Mouse (Mus musculus) testis, postnatal 14 days (tissue): ENCODE data around the gene Tmem158.

Experiments
- DNase-seq: peaks from one replicate; pipeline ENCODE4 v3.0.0; 2021; ENCODE audit warnings: low spot score

The Tmem158 gene

DNA sequence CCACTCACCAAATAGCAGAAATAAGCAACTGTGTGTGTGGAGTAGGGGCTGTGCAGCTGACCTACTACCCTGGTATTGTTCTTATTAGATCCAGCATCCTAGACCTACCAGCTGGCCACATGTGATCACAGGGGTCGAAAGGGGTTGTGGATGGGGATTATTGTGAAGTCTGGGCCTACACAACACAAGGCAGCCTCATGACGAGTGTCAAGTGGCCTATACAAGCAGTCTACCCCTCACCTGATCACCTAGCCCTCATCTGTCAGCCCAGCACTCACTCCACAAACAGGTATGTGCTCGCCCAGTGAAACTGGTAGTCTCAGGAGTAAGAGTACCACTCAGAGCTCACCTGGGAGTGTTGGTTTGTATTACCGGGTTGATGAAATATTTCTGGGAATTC, 15.4 kb downstream of the Tmem158 start:
- no peak for DNase-seq

DNA sequence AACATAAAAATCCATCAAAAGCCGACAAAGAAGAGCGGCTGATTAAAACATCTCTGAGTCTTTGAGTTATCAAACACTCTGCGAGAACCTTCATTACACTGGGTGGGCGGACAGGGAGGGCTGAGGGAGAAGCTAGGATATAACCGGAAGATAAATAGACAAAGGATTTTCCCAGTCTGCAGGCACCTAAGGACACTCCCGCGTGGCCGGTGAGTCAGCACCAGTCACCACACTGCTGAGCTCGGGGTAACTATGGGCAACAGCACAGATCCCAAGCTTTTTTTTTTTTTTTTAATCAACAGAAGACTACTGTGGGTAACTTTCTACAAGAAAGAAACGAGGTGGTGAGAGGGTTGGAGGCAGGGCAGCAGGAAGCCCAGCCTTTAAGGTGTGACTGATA, 16.6 kb downstream of the Tmem158 start:
- no peak for DNase-seq

DNA sequence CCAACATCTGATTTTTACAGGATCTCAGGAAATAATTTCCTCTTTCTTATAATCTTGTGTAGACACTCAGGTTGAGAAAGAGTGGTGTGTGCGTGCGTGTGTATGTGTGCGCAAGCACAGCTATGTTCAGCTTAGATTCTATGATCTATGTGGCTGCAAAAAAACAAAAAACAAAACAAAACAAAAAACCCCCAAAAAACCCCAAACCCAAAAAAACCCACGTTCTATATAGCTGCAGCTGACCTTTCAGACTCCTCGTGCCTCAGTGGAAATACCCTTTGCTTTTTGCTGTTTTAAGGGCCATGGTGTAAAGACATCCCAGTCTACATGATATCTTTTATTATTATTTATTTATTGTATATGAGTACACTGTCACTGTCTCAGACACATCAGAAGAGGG, 19.4 kb downstream of the Tmem158 start:
- no peak for DNase-seq

DNA sequence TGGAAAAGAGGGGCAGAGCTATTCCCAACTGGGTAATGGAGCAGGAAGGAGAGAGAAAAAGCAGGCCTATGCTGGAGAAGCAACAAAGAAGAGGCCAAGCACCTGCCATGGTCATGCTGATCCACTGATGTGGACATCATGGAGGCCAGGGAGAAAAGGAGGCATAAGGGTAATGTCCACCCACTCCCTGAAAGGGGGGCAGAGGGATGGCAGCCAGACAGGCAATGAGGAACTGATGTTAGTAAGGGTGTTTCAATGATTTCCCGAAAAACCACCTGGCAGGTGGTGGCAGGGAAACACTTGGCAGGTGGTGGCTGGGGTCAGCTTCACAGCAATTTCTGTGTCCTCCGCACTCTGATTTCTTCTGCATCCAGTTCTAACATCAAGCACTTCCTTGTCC, 19.8 kb downstream of the Tmem158 start:
- DNase-seq, result no peak

DNA sequence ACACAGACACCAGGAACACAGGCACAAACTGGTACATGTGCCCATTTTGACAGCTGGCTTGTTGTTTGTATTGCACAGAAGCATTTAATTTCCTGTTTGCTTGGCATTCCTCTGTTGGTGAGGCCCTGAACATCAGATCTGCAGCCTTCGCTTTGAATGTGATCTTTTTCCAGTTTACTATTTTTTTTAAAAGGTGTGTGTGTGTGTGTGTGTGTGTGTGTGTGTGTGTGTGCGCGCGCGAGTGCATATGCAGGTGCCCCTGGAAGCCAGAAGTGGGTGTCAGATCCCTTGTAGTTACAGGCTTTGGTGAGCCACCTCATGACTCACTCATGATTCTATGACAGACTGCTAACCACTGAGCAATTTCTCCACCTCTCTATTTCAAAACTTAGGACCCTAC, 20.3 kb downstream of the Tmem158 start:
- DNase-seq, result no peak

DNA sequence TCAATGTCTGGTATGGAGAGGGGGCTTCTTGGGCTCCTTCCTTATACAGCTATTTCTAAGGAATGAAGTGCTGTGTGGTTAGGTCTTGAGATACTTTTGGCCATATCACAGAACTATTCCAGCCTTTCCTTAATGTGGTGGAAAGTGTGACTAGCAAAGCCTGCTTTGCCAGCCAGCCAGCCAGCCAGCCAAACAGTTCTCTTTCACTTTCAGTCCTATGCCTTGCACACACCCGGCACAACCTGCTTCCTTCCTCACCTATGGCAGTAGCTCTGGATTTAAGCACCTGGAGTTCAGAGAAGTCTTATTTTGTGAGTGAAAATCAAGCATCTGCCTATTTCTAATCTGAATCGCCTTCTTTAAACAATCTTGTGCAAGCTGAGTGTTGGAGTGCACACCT, 20.9 kb downstream of the Tmem158 start:
- DNase-seq, result no peak

DNA sequence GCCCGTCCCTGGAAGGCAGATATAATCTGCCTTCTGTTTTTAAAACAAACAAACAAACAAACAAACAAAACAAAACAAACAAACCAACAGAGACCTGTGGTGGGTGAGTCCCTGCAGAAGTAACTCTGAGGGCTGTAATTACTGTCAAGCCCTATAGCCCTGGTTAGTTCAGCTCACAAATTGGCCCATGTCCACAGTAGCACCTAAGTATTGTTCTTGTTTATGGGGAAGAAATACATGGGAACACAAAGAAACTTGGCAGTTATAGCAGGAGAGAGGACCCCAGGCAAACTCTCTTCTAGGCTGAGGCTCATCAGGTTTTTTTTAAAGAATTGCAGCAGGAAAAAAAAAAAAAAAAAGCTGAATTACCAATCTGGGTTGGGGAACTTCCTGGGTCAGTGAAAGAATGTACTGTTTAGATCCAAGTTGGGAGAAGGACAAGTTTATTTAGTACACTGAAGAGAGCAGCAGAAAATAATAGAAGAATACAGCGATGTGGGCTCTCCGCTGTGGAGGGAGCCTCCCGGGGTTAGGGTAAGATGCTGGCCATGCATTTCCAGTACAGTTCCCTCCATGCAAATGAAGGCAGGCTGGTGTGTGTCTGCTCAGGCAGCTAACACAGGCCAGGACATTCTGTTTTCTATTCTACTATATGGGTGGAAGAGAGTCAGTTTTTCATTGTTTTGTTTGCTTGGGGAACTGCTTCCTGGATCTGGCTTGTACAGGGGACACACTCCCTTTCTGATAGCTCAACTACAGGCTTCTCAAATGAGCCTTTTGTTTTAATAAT, 22.1 kb downstream of the Tmem158 start:
- no peak for DNase-seq

DNA sequence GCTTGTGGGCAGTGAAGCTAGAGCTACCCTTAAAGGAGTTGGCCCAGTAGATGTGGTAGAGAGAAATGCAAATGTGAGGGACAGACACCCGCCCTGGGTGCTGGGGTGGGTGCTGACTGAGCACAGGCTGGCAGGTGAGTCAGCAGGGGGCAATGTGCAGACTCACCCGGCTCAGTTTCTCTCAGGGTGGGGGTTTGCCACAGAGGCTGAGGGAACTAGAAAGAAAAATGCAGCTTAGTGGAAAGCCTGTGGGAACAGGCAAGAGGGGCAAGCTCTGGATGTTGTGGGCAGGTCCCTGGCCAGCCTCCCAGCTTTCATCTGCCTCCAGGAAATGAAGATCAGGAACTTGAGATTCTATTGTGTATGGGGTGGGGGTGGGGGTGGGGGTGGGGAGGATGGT, 22.8 kb downstream of the Tmem158 start:
- peak; percentile 31 for DNase-seq

DNA sequence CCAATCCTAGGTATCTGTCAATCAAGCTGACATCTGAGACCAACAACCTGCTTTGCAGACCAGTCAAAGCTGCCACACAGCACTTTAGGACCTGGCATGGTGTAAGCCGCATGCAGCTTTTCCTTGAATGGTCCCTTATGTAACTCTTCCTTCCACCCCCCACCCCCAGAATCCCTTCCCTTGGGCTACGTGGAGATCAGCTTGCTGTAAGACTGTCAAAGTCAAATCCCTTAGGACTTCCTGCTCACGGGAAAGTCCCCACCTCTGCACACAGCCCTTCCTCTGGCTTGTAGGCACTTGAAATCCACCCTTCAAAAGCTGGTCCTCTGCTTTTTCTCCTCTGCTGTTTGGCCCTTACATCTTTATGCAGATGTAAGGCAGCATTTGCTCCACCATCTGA, 24.9 kb downstream of the Tmem158 start:
- no peak for DNase-seq

DNA sequence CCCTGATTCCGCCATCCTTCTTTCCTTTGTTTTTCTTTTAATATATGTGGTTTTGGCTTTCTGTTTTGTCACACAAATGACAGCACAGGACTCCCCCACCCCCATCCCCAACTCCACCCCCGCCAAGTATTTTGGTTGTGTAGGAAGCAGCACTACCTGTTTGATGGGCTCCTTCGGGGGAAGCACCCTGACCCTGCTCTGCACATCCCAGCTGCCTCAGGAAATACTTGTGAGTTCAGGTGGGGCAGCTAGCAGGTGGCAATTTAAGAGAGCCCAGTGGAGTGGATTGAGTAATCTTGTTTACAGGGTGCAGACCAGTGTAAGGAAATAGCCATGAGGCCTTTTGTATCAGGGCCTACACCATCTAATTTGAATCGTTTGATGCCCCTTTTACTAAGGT, 30.7 kb downstream of the Tmem158 start:
- no peak for DNase-seq

DNA sequence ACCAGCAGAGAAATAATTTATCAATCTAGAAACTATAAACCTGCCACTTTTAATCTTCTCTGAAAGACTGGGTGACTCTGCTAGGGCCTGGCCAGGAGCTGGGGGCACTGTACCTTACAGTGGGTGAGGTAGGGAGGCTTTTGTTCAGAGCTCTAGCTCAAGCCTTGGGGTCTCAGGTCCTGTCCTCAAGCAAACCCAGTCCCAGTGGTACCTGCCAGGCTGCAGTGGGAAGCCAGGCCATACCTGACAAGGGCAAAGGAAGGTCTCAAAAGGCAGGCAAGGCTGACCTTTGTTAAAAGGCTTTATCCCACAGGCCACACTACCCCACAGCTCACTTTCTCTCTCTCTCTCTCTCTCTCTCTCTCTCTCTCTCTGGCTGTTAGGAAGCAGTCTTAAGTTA, 31.9 kb downstream of the Tmem158 start:
- no peak for DNase-seq

DNA sequence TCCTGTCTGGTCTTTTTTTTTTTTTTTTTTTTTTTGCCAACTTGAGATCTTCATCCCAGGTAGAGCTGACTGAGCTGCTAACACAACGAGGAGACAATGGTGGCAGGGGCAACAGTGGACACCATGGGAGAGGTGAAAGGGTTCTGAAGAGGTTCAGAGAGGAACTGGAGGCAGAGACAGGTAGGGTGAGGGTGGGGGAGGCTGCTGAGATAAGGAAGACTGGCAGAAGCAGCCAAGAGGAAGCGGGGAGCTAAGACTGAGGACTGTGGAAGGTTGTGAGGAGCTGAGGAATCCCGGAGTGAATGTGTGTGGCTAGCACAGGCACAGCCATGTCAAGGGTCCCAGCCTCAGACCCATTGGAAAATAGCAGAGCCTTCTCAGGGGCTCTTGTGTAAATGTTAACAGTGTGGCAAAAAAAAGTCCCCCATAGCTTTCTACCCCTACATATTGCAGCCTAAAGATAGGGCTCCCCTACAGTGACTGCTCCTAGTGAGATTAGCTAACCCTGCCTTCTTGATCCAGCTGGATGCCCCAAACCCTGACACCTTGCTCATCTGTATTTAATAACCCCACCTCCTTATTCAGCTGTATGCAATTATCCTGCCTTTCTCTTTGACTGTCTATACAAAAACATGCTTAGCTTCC, 33.3 kb downstream of the Tmem158 start:
- no peak for DNase-seq

DNA sequence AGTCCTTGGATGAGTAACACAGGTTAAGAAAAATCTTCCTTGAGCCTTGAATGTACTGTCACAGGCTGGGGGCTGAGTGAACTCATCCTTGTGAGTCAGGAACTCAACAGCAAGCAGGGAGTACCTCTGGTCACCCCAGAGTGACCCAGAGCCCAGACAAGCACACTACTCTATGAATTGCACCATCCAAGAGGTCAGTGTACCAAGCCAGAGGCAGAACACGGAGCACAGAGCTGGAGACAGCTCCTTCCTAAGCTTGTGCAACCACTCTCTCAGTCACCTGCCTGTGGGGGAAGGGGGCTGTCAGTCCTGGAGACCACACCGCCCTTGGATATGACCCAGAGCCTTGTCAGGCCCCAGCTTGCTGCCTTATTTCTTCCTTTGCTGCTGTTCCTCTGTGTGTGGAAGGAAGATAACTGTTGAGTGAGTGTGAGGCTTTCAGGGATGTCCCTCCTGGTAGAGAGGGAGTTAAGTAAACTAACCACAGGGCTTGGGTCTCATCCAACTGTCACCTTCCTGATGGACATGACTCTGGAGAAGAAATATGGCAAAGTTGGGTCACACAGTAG, 35.6 kb downstream of the Tmem158 start:
- DNase-seq, result no peak

DNA sequence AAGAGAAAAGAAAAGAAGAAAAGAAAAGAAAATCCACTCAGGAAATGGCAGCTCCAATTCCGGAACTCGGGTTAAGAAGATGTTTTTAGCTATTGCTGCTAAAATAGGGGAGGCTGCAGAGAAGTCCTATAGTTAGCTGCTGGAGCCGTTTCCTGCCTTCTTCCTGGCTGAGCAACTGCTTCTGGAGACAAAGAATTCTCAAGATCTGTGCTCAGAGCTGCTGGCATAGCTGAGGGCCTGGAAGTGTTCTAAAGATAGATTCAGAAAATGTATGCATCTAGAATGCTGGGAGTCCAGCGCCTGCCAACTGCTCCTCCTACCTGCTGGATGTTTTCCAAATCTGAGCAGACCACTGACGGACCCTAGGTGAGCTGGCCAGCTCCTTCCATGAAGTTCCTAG, 40.7 kb downstream of the Tmem158 start:
- DNase-seq, result no peak

DNA sequence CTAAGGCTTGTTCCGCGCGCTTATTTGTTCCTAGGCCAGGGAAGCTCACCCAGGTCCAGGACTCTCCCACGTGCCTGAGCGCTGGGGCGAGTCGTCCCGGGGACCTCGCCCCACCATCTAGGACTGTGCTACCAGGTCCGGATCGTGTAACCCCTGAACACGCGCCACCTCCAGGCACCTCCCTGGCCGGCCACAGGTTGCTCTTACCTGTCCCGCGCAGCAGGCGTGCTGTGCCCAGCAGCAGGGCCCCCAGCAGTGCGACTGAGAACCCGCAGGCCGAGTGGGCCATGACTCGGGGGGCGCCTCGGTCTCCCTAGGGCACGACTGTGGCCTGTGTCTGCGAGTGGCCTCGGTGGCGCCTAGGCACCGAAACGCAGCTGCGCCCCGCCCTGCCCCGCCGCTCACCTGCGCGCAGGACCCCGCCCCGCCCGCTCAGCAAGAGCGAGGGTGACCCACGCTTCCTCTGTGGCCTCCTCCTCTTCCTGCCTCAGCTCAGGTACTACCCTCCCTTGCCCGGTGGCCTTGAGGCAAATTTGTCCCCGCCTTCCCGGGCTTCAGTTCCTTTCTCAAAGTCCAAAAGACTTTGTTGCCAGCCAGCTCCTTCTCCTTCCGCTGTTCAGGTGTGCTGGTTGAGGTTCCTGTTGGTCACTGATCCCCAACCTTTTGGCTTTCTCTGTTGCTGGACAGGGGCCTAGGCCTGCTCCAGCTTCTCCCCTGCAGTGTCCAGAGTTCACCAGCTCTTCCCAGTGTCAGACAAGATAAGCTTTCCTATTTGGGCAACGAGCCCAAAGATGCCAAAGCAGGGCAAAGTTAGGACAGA, 44.7 kb downstream of the Tmem158 start, which contains the start of gene Cdcp1:
Cdcp1 (minus strand) TSS at position 418 of the 820 bp plus-strand sequence.
- DNase-seq, result no peak

DNA sequence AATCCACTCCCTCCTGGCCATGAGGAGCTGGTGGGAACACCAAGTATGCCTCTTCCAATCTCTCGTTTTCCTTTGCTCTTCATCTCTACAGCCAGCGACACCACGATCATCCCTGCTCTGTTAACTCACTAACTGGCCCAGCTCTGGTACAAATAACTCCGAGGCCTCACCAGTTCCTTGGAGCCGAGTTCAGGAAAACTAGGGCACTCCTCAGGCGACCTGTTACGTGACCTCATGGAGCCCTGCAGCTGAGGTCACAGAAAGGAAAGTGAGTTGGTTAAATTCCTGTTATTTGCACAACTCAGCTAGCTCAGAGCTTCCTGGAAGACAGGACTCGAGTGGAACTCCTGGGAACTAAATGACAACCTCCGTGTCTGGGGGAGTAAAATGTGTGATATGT, 47.2 kb downstream of the Tmem158 start:
- DNase-seq, result no peak
